ENCODE assay signal across 8 mouse cellular contexts in the genomic region with DNA sequence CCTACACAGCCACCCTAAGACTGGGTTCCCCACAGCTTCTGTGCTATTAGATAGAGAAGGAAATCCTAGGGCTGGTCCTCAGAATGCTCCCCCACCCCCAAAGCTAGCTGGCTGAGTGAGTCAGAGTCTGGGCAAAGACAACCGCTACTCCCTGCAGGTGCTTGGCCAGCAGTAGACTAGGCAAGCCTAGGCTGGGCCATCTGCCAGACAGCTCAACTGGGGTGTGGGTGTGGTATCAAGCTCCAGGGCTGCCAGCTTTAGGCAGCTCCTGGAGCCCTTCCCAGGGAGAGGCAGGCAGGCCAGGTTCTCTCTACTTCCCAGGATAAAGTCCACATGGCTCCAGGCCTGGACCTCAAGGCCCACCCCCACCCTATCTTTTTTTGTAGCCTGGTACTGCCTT. TPM values are rescaled to one million over a fixed set of nuclear protein-coding genes. Genes with fewer than 3 reads are reported as not detected.
DNase-seq lines count a peak whose midpoint lies in the region; ATAC-seq lines count a peak whose summit lies in the region.

No protein-coding gene starts in this region.

- DNase-seq in MN1 (ENCODE audit: low spot score): peak; percentile 96
- peak; percentile 100 for DNase-seq in brain, adult 2 months (ENCODE audit: low read depth, low spot score)
- DNase-seq in frontal cortex, postnatal 14 days (ENCODE audit: low spot score in 2 of 2): peak; percentile 87 to 90
- DNase-seq in layer of hippocampus, postnatal 36 days: peak; percentile 89 to 91
- peak; percentile 84 for DNase-seq in lung, postnatal 14 days
- DNase-seq in testis, postnatal 10 days (ENCODE audit: low spot score): peak; percentile 88
- DNase-seq in embryo, embryonic 10.5 days (ENCODE audit: low spot score): no peak

- no peaks in the 10 kb centered on the region for H3K9me3 ChIP-seq in hindbrain, embryonic 16.5 days (ENCODE audit: control insufficient read depth, low read length)

- H3K36me3 ChIP-seq in hindbrain, embryonic 16.5 days (ENCODE audit: control insufficient read depth, insufficient read depth, low read length): peaks cover 49% of the 10 kb centered on the region

- no peak overlapping the region for H3K9ac ChIP-seq in hindbrain, embryonic 16.5 days (ENCODE audit: low read depth, low read length)

- peak overlapping the region; percentile 16; the same call in 1 of the 2 replicates for H3K27ac ChIP-seq in hindbrain, embryonic 16.5 days (ENCODE audit: low read depth, low read length)

- no peaks in the 10 kb centered on the region for H3K27me3 ChIP-seq in hindbrain, embryonic 16.5 days (replicated peaks; ENCODE audit: control insufficient read depth, insufficient read depth, low read length)

- no peak overlapping the region for H3K4me2 ChIP-seq in hindbrain, embryonic 16.5 days (ENCODE audit: low read length)

- H3K4me3 ChIP-seq in hindbrain, embryonic 16.5 days (ENCODE audit: low read length): no peak overlapping the region

- peak; percentile 90 for ATAC-seq in hindbrain, embryonic 16.5 days

- 14% methylated on average over 1 of the region's 1 CpGs for WGBS in hindbrain, embryonic 16.5 days

- H3K4me1 ChIP-seq in hindbrain, embryonic 16.5 days (ENCODE audit: control insufficient read depth, insufficient read depth, low read depth, low read length): peaks cover 8% of the 10 kb centered on the region; the same call in 1 of the 2 replicates

RNA-seq across cellular contexts. Expression of a gene that starts 10.7 kb away (rescaled TPM):
- 132 and 138 TPM in 2 replicates for polyA plus RNA-seq in hindbrain, embryonic 16.5 days (2015; fragmentation: Nextera tagmentation; extraction: Ambion mirVana)
- total RNA-seq in layer of hippocampus, postnatal 36 days (2021): 100 to 1,000 TPM; 147 to 149 TPM

RNA-seq across cellular contexts. Expression of a gene that starts 24.5 kb away (rescaled TPM):
- polyA plus RNA-seq in hindbrain, embryonic 16.5 days (2015; fragmentation: Nextera tagmentation; extraction: Ambion mirVana): 7.9 and 9.9 TPM in 2 replicates
- 1 to 10 TPM; 2.2 to 2.8 TPM for total RNA-seq in layer of hippocampus, postnatal 36 days (2021)

RNA-seq across cellular contexts. Expression of a gene that starts 34.1 kb away (rescaled TPM):
- polyA plus RNA-seq in hindbrain, embryonic 16.5 days (2015; fragmentation: Nextera tagmentation; extraction: Ambion mirVana): 5.7 and 7.4 TPM in 2 replicates
- 10 to 100 TPM; 55.2 to 56.6 TPM for total RNA-seq in layer of hippocampus, postnatal 36 days (2021)

RNA-seq across cellular contexts. Expression of a gene that starts 45.2 kb away (rescaled TPM):
- 6.9 and 8.9 TPM in 2 replicates for polyA plus RNA-seq in hindbrain, embryonic 16.5 days (2015; fragmentation: Nextera tagmentation; extraction: Ambion mirVana)
- 10 to 100 TPM in 1 of 2 experiments, 1 to 10 TPM in 1; 4.3 to 14.4 TPM for total RNA-seq in layer of hippocampus, postnatal 36 days (2021)

RNA-seq across cellular contexts. Expression of a gene that starts 56.8 kb away (rescaled TPM):
- 5.0 and 5.6 TPM in 2 replicates for polyA plus RNA-seq in hindbrain, embryonic 16.5 days (2015; fragmentation: Nextera tagmentation; extraction: Ambion mirVana)
- total RNA-seq in layer of hippocampus, postnatal 36 days (2021): 1 to 10 TPM; 3.0 to 3.8 TPM
